Mouse (Mus musculus) ES-E14 (cell line): ENCODE data around the gene Galnt6. TPM values are rescaled to one million over a fixed set of nuclear protein-coding genes. Genes with fewer than 3 reads are reported as not detected.

Experiments used
- DNase-seq: peaks from one replicate; pipeline ENCODE4 v3.0.0-alpha.2; 2013; ENCODE audit warnings: low read depth, low spot score
- H3K27ac ChIP-seq: 2 replicates; pipeline ENCODE4 v1.5.1; 2012; ENCODE audit warnings: low read depth, mild to moderate bottlenecking, low read length, moderate library complexity, mixed read lengths; ENCODE audit not compliant: poor library complexity, insufficient read depth, severe bottlenecking
- H3K36me3 ChIP-seq: 2 replicates; pipeline ENCODE4 v1.6.1; 2012; ENCODE audit warnings: mild to moderate bottlenecking, low read length, moderate library complexity, mixed read lengths; ENCODE audit not compliant: control insufficient read depth, poor library complexity, insufficient read depth, severe bottlenecking
- H3K4me1 ChIP-seq, 2 experiments: fragments of 150-350 bp in 1 of 2; sonication (generic) in 1 of 2; 2 replicates each; pipeline ENCODE4 v1.6.1; 2012; ENCODE audit warnings: low read length in 2 of 2, mild to moderate bottlenecking in 1 of 2, mixed read lengths in 1 of 2; ENCODE audit not compliant: control insufficient read depth in 2 of 2, insufficient read depth in 2 of 2, poor library complexity in 1 of 2
- H3K4me3 ChIP-seq, 2 experiments: fragments of 150-350 bp in 1 of 2; sonication (generic) in 1 of 2; 2 replicates each; pipeline ENCODE4 v1.5.1; 2012; ENCODE audit warnings: low read length in 2 of 2, low read depth in 1 of 2, mild to moderate bottlenecking in 1 of 2, mixed read lengths in 1 of 2; ENCODE audit not compliant: insufficient read depth in 1 of 2, poor library complexity in 1 of 2, severe bottlenecking in 1 of 2
- H3K9ac ChIP-seq: 2 replicates; pipeline ENCODE4 v1.6.1; 2012; ENCODE audit warnings: low read depth, mild to moderate bottlenecking, low read length, mixed read lengths; ENCODE audit not compliant: poor library complexity, insufficient read depth, severe bottlenecking
- H3K9me3 ChIP-seq: fragments of 150-350 bp; sonication (generic); 2 replicates; pipeline ENCODE4 v1.6.1; 2012; ENCODE audit warnings: low read depth, mild to moderate bottlenecking, low read length; ENCODE audit not compliant: control insufficient read depth, insufficient read depth
- CHD2 ChIP-seq: IDR thresholded peaks from 2 replicates; pipeline ENCODE4 v1.6.1; 2014; ENCODE audit warnings: mild to moderate bottlenecking, low read depth, low read length, inconsistent platforms
- HCFC1 ChIP-seq: IDR thresholded peaks from 2 replicates; pipeline ENCODE4 v1.6.1; 2012; ENCODE audit warnings: low read length, inconsistent platforms, borderline replicate concordance; ENCODE audit not compliant: insufficient read depth
- MAFK ChIP-seq: IDR thresholded peaks from 2 replicates; pipeline ENCODE4 v1.6.1; 2014; ENCODE audit warnings: mild to moderate bottlenecking, low read depth, low read length, inconsistent platforms; ENCODE audit not compliant: insufficient read depth
- ZC3H11A ChIP-seq: IDR thresholded peaks from 2 replicates; pipeline ENCODE4 v1.6.1; 2012; ENCODE audit warnings: low read depth, mild to moderate bottlenecking, inconsistent platforms, low read length, borderline replicate concordance
- ZNF384 ChIP-seq: IDR thresholded peaks from 2 replicates; pipeline ENCODE4 v1.6.1; 2012; ENCODE audit warnings: low read depth, low read length, inconsistent platforms
- in situ Hi-C, 2 experiments: fragments of 600-800 bp; cut with MboI; formaldehyde crosslinking; loops; one replicate each; pipeline ENCODE4 v1.15.1; 2025; ENCODE audit warnings: low sequenced_read_pairs in 2 of 2, inconsistent platforms in 1 of 2; ENCODE audit not compliant: unreplicated experiment in 2 of 2
- total RNA-seq: library from RNA; depleted of rRNA; stranded (reverse); fragments of 300-350 nt; gene quantifications from 2 replicates; pipeline ENCODE4 v1.2.3, GENCODE M21; 2012

The Galnt6 gene
- total RNA-seq, 1 experiment, result 18.2 TPM

- no peak overlapping the region for H3K27ac ChIP-seq
- no peak overlapping the region for H3K4me3 ChIP-seq
- H3K9ac ChIP-seq, result no peak overlapping the region
- H3K9me3 ChIP-seq, result no peaks in the 10 kb centered on the region
- peaks cover 0 to 17% of the 10 kb centered on the region in 2 experiments; a peak in 1 of 4 replicates for H3K4me1 ChIP-seq
- H3K36me3 ChIP-seq, result no peaks in the 10 kb centered on the region
- DNase-seq, result no peak
- no peak for TF ChIP-seq ZC3H11A
- no peak for TF ChIP-seq MAFK
- no peak for TF ChIP-seq HCFC1
- TF ChIP-seq CHD2, result no peak
- no peak for TF ChIP-seq ZNF384
- in situ Hi-C loops, result no loop called here
These were observed 28.1 kb downstream of the Galnt6 start for GRCm38 (mm10) chr15:100701108-100701507.

GRCm38 (mm10) chr15:100700424-100700823 is 28.8 kb downstream of the Galnt6 start:
- in situ Hi-C loops, result no loop called here
- peaks cover 0 to 17% of the 10 kb centered on the region in 2 experiments; a peak in 1 of 4 replicates for H3K4me1 ChIP-seq
- no peak overlapping the region for H3K27ac ChIP-seq
- H3K9ac ChIP-seq, result no peak overlapping the region
- H3K4me3 ChIP-seq, result no peak overlapping the region
- no peak for DNase-seq
- TF ChIP-seq ZNF384, result no peak
- no peaks in the 10 kb centered on the region for H3K36me3 ChIP-seq
- no peaks in the 10 kb centered on the region for H3K9me3 ChIP-seq

GRCm38 (mm10) chr15:100699386-100699785 is 29.8 kb downstream of the Galnt6 start:
- H3K27ac ChIP-seq, result no peak overlapping the region
- peaks cover 0 to 17% of the 10 kb centered on the region in 2 experiments; a peak in 1 of 4 replicates for H3K4me1 ChIP-seq
- in situ Hi-C loops, result no loop called here
- H3K9ac ChIP-seq, result no peak overlapping the region
- H3K36me3 ChIP-seq, result no peaks in the 10 kb centered on the region
- H3K4me3 ChIP-seq, result no peak overlapping the region
- no peaks in the 10 kb centered on the region for H3K9me3 ChIP-seq
- no peak for DNase-seq
- TF ChIP-seq ZNF384 (no peak), MAFK (no peak)

GRCm38 (mm10) chr15:100698078-100698477 is 31.1 kb downstream of the Galnt6 start:
- DNase-seq, result no peak
- no peak overlapping the region for H3K27ac ChIP-seq
- H3K36me3 ChIP-seq, result no peaks in the 10 kb centered on the region; the same call in 1 of the 2 replicates
- no peak overlapping the region for H3K4me3 ChIP-seq
- no peaks in the 10 kb centered on the region for H3K9me3 ChIP-seq
- H3K4me1 ChIP-seq, result peaks cover 0 to 6% of the 10 kb centered on the region in 2 experiments; a peak in 1 of 4 replicates
- TF ChIP-seq ZC3H11A (no peak), CHD2 (no peak), HCFC1 (no peak), ZNF384 (no peak), MAFK (no peak)
- in situ Hi-C loops, result no loop called here
- no peak overlapping the region for H3K9ac ChIP-seq

GRCm38 (mm10) chr15:100694406-100694805 is 34.8 kb downstream of the Galnt6 start:
- no peak overlapping the region for H3K9ac ChIP-seq
- in situ Hi-C loops, result no loop called here
- H3K4me3 ChIP-seq, result no peak overlapping the region
- peaks cover 2% of the 10 kb centered on the region; the same call in 1 of the 2 replicates for H3K36me3 ChIP-seq
- H3K27ac ChIP-seq, result no peak overlapping the region
- no peaks in the 10 kb centered on the region for H3K9me3 ChIP-seq
- DNase-seq, result no peak
- no peak for TF ChIP-seq HCFC1
- TF ChIP-seq CHD2, result no peak
- TF ChIP-seq ZC3H11A, result no peak
- TF ChIP-seq ZNF384, result no peak
- TF ChIP-seq MAFK, result no peak
- peaks cover 0 to 3% of the 10 kb centered on the region in 2 experiments; a peak in 1 of 4 replicates for H3K4me1 ChIP-seq
